Mouse (Mus musculus) cerebellum, adult 2 months (tissue): ENCODE results near the gene Acsbg1. TPM values are rescaled to one million over a fixed set of nuclear protein-coding genes. Genes with fewer than 3 reads are reported as not detected.
"Not testable (repeated sequence)": the region's sequence is repeated elsewhere in the genome, so short reads cannot be mapped to it uniquely, and the experiment has no call there.

ENCODE experiments used
- DNase-seq, 2 experiments: peaks; one replicate each; pipeline ENCODE4 v3.0.0; 2021
- H3K27ac ChIP-seq: fragments of 200-500 bp; 2 replicates; pipeline ENCODE4 v1.5.1; 2012; ENCODE audit warnings: low read length, control low read depth, inconsistent platforms; ENCODE audit not compliant: insufficient read depth
- H3K27me3 ChIP-seq: fragments of 200-500 bp; 2 replicates; pipeline ENCODE4 v1.6.1; 2012; ENCODE audit warnings: inconsistent platforms, mild to moderate bottlenecking, low read length, moderate library complexity; ENCODE audit not compliant: control insufficient read depth, insufficient read depth
- H3K4me1 ChIP-seq: fragments of 200-500 bp; 2 replicates; pipeline ENCODE4 v1.6.1; 2011; ENCODE audit warnings: low read length; ENCODE audit not compliant: control insufficient read depth, insufficient read depth
- H3K4me3 ChIP-seq: fragments of 200-500 bp; replicated peaks from 2 replicates; pipeline ENCODE3; 2011; ENCODE audit warnings: mild to moderate bottlenecking, low read depth, low read length, control low read depth; ENCODE audit not compliant: insufficient read depth
- CTCF ChIP-seq: fragments of 200-500 bp; IDR thresholded peaks from 2 replicates; pipeline ENCODE4 v1.5.1; 2011; ENCODE audit warnings: low read depth, mild to moderate bottlenecking, control low read depth, low read length, moderate library complexity, borderline replicate concordance; ENCODE audit not compliant: insufficient read depth
- POLR2A ChIP-seq: fragments of 200-500 bp; IDR thresholded peaks from 2 replicates; pipeline ENCODE4 v1.6.1; 2011; ENCODE audit warnings: low read length, control low read depth, borderline replicate concordance; ENCODE audit not compliant: insufficient read depth
- WGBS: fragments of 180-500 bp; shearing (Covaris S2); methylation state at CpG from one replicate; pipeline ENCODE4 v1.1.7; 2018; 5-methylcytosine and 5-hydroxymethylcytosine counted together
- polyA plus RNA-seq: library from polyadenylated mRNA; depleted of rRNA; stranded (reverse); fragments of >200 nt; gene quantifications from 2 replicates; pipeline ENCODE4 v1.2.3, GENCODE M21; 2012

Acsbg1 gene
- polyA plus RNA-seq, 1 experiment, result 270 TPM

- Histone ChIP-seq H3K27me3 (no peaks in the 10 kb centered on the region), H3K4me1 (no peaks in the 10 kb centered on the region), H3K4me3 (no peak overlapping the region), H3K27ac (no peak overlapping the region)
- TF ChIP-seq POLR2A (no peak), CTCF (no peak)
- 84% methylated on average over 7 of the region's 7 CpGs for WGBS
- DNase-seq, result no peak
Observed at GRCm38 (mm10) chr9:54602916-54603315, 58.8 kb downstream of the Acsbg1 start.

DNA sequence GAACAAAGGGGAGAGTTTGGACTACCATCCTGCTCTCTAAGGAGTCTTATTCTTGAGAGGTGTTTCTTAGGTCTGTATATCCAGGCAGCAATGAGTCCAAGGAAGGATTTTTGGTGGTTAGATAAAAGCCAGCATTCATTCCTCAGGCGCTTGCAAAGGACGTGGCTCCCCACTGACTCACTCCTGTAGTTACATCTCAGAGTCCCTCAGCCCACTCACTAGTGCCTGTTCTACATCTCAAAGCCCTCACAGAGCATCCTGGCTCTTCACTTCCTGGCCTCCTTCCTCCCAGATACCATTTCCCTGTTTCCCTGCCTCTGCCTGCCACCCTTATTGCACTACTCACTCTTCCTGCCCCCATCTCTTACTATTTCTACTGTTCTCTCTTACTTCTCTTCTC is 59.3 kb downstream of the Acsbg1 start:
- TF ChIP-seq CTCF (no peak), POLR2A (no peak)
- Histone ChIP-seq H3K27me3 (no peaks in the 10 kb centered on the region), H3K27ac (no peak overlapping the region), H3K4me1 (no peaks in the 10 kb centered on the region), H3K4me3 (no peak overlapping the region)
- 81% methylated on average over 2 of the region's 2 CpGs for WGBS
- DNase-seq, result no peak

DNA sequence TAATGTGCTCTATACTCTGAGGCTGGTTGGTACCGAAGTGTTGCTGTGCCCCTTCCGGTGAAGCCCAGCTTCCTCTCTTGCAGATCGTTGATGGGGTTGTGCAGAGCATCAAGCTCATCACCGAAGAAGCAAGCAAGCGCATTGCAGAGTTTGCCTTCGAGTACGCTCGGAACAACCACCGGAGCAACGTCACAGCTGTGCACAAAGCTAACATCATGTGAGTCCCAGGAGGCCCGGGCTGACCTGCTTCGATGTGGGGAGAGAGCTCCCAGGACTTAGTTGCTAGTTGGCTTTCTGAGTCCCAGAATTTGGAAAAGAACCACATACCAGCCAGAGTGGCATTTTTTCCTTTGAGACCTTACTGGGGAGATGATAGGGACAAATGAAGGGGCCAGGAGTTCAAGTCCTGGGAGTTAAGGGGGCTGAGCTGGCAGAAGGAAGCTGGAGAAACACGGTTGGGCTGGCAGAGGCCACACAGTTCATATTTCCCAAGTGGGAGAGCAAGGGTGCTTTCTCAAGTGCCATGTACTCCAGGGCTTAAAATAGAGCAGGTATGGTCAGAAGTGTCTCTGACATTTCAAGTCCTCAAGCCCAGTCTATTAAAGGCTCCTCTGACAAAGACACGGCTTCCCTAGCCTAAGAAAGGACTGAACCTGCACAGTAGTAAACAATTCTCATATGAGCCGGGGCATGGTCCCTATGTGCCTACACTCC is 64.8 kb downstream of the Acsbg1 start:
- DNase-seq, result no peak
- TF ChIP-seq POLR2A, result no peak
- no peak for TF ChIP-seq CTCF
- Histone ChIP-seq H3K27me3 (no peaks in the 10 kb centered on the region), H3K4me3 (no peak overlapping the region), H3K27ac (no peak overlapping the region), H3K4me1 (no peaks in the 10 kb centered on the region)
- 93% methylated on average over 15 of the region's 15 CpGs for WGBS

DNA sequence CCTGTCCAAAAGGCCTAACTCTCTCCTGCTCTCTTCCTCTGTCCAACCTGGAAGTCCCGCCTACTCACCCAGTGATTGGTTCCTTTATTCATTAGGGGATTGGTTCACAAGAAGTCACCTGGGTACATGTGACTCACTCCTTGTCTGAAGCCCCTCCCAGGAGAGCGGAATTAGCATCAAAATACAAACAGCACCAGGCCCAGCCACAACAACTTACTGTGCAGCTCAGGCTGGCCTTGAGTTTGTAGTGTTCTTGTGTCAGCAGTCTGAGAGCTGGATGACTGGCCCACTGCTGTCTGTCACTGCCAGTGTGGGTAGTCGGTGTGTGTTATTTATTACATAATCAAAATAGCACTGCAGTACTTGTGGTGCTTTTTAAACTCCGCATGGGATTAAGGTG is 68.0 kb downstream of the Acsbg1 start:
- not testable (repeated sequence) for DNase-seq, H3K4me1 ChIP-seq, H3K27me3 ChIP-seq, H3K4me3 ChIP-seq, H3K27ac ChIP-seq
- 81% methylated on average over 4 of the region's 4 CpGs for WGBS

- DNase-seq, result no peak
- no peak for TF ChIP-seq CTCF
- TF ChIP-seq POLR2A, result no peak
- Histone ChIP-seq H3K27ac (no peak overlapping the region), H3K4me3 (no peak overlapping the region), H3K27me3 (no peaks in the 10 kb centered on the region), H3K4me1 (peaks cover 12% of the 10 kb centered on the region)
- WGBS, result 60% methylated on average over 4 of the region's 4 CpGs
Observed at GRCm38 (mm10) chr9:54587863-54588262, 73.8 kb downstream of the Acsbg1 start.

- Histone ChIP-seq H3K27me3 (no peaks in the 10 kb centered on the region), H3K27ac (peak within 1 kb of the TSS; percentile 15), H3K4me1 (peaks cover 12% of the 10 kb centered on the region), H3K4me3 (peak within 1 kb of the TSS; percentile 58)
- under 1% methylated on average over 72 of the region's 73 CpGs for WGBS
- peak; percentile 93 to 96 for DNase-seq
- TF ChIP-seq POLR2A, result peak; percentile 91
- no peak for TF ChIP-seq CTCF
Observed at GRCm38 (mm10) chr9:54586199-54587061, 75.2 kb downstream of the Acsbg1 start, which contains the start of gene Idh3a. TSS of gene Idh3a (plus strand) at chr9:54586334.

- DNase-seq, result no peak
- H3K4me1 ChIP-seq, result peaks cover 12% of the 10 kb centered on the region
- WGBS, result 43% methylated on average over 5 of the region's 5 CpGs
- no peak overlapping the region for H3K27ac ChIP-seq
- H3K4me3 ChIP-seq, result peak overlapping the region; percentile 58
- no peaks in the 10 kb centered on the region for H3K27me3 ChIP-seq
- TF ChIP-seq POLR2A (no peak), CTCF (no peak)
Observed at GRCm38 (mm10) chr9:54585839-54586198, 75.9 kb downstream of the Acsbg1 start.

DNA sequence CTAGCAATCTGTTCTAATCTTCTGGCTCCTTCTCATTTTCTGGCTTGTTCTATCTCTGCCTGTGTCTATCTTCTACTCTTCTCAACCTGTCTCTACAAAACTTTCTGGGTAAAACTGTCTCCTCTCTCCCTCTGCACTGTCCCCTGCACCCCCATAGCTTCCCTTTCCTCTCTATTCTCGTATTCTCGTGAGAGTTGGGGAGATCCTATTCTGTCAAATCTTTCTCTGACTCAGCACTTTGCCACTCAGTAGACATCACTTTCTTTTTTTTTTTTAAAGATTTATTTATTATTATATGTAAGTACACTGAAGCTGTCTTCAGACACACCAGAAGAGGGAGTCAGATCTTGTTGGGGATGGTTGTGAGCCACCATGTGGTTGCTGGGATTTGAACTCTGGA is 77.5 kb downstream of the Acsbg1 start:
- H3K4me3 ChIP-seq, H3K27me3 ChIP-seq, DNase-seq, H3K27ac ChIP-seq: not testable (repeated sequence)
- peaks cover 12% of the 10 kb centered on the region for H3K4me1 ChIP-seq
- 84% methylated on average over 2 of the region's 2 CpGs for WGBS
